Mouse (Mus musculus) lung, embryonic 14.5 days (tissue): ENCODE measurements at regions not wholly inside any gene's neighbourhood (a gene's known extent, or its start where the extent isn't known, plus 50 kb on each side); places are given as distances from the start of the nearest gene placed in this dataset.

Experiments used
- ATAC-seq: fragments of 200-750 bp; cut with Nextera tagmentation; 2 replicates; pipeline ENCODE4 v1.8.0; 2017; ENCODE audit warnings: mild to moderate bottlenecking, moderate TSS enrichment, moderate library complexity; ENCODE audit not compliant: insufficient read depth
- DNase-seq: peaks from one replicate; pipeline ENCODE4 v3.0.0-alpha.2; 2015
- H3K27ac ChIP-seq: fragments of 300-500 bp; sonication (generic); 2 replicates; pipeline ENCODE4 v1.5.1; 2014; ENCODE audit warnings: low read depth, mild to moderate bottlenecking, moderate library complexity
- H3K27me3 ChIP-seq: fragments of 300-500 bp; sonication (generic); 2 replicates; pipeline ENCODE4 v1.6.1; 2014; ENCODE audit warnings: low read length, control low read depth; ENCODE audit not compliant: insufficient read depth
- H3K36me3 ChIP-seq: fragments of 300-500 bp; sonication (generic); 2 replicates; pipeline ENCODE4 v1.6.1; 2014; ENCODE audit warnings: control low read depth; ENCODE audit not compliant: insufficient read depth
- H3K4me1 ChIP-seq: fragments of 300-500 bp; sonication (generic); 2 replicates; pipeline ENCODE4 v1.6.1; 2014; ENCODE audit warnings: antibody characterized with exemption, control low read depth; ENCODE audit not compliant: insufficient read depth
- H3K4me2 ChIP-seq: fragments of 300-500 bp; sonication (generic); 2 replicates; pipeline ENCODE4 v1.6.1; 2014; ENCODE audit warnings: mild to moderate bottlenecking
- H3K4me3 ChIP-seq: fragments of 300-500 bp; sonication (generic); 2 replicates; pipeline ENCODE4 v1.5.1; 2014; ENCODE audit warnings: low read depth, low read length
- H3K9ac ChIP-seq: fragments of 300-500 bp; sonication (generic); 2 replicates; pipeline ENCODE4 v1.6.1; 2014
- H3K9me3 ChIP-seq: fragments of 300-500 bp; sonication (generic); 2 replicates; pipeline ENCODE4 v1.6.1; 2016; ENCODE audit warnings: low read depth, low read length, control low read depth
- CTCF ChIP-seq: IDR thresholded peaks from 2 replicates; pipeline ENCODE4 v1.5.1; 2016; ENCODE audit warnings: antibody characterized with exemption, low read depth
- WGBS: fragments of 180-500 bp; shearing (Covaris S2); extraction: QIAGEN DNeasy Blood & Tissue Kit; methylation state at CpG from one replicate; pipeline ENCODE4 v1.1.7; 2014; 5-methylcytosine and 5-hydroxymethylcytosine counted together

- ATAC-seq (peak; percentile 58; the same call in 1 of the 2 replicates), DNase-seq (peak; percentile 61)
Observed at GRCm38 (mm10) chr7:63824009-63824408, 92.6 kb upstream of the E030018B13Rik start.

GRCm38 (mm10) chr7:63829362-63829920 lies 87.2 kb upstream of the E030018B13Rik start:
- no peak for DNase-seq
- Histone ChIP-seq H3K9ac (no peak overlapping the region), H3K36me3 (no peaks in the 10 kb centered on the region), H3K9me3 (no peaks in the 10 kb centered on the region), H3K4me1 (no peaks in the 10 kb centered on the region), H3K27me3 (no peaks in the 10 kb centered on the region), H3K4me2 (no peak overlapping the region), H3K4me3 (no peak overlapping the region), H3K27ac (no peak overlapping the region)
- WGBS, result 70% methylated on average over 9 of the region's 9 CpGs
- no peak for TF ChIP-seq CTCF
- no peak for ATAC-seq

More at GRCm38 (mm10) chr7:63824009-63824408, 92.6 kb upstream of the E030018B13Rik start:
- Histone ChIP-seq H3K4me2 (no peak overlapping the region), H3K4me1 (no peaks in the 10 kb centered on the region), H3K36me3 (no peaks in the 10 kb centered on the region), H3K4me3 (no peak overlapping the region), H3K27ac (peak overlapping the region; percentile 24; the same call in 1 of the 2 replicates), H3K27me3 (no peaks in the 10 kb centered on the region), H3K9ac (no peak overlapping the region), H3K9me3 (no peaks in the 10 kb centered on the region)
- 47% methylated on average over 7 of the region's 7 CpGs for WGBS
- TF ChIP-seq CTCF, result no peak

DNA sequence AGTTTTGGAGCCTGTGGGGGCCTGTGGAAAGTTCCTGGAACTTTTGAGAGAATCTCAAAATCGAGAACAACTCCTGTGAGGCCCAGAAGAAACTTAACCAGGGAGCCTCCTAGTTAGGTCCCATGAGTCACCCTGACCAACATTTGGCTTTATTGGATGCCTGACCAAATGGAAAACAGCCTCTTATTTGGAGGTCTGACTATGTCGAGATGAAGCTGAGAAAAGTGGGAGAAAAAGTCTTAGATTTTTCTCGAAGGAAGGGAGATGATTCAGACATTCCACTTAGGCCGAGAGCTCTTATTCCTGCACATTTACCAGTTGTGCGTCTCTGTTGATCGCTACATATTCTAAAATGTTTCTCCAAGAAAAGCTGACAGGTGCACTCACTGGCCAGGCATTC lies 83.0 kb upstream of the E030018B13Rik start:
- H3K27ac ChIP-seq, result no peak overlapping the region
- no peak overlapping the region for H3K9ac ChIP-seq
- H3K36me3 ChIP-seq, result no peaks in the 10 kb centered on the region
- H3K4me1 ChIP-seq, result no peaks in the 10 kb centered on the region
- no peak for TF ChIP-seq CTCF
- H3K27me3 ChIP-seq, result no peaks in the 10 kb centered on the region
- DNase-seq, result no peak
- H3K4me2 ChIP-seq, result no peak overlapping the region
- H3K4me3 ChIP-seq, result no peak overlapping the region
- ATAC-seq, result no peak
- WGBS, result 79% methylated on average over 6 of the region's 6 CpGs
- H3K9me3 ChIP-seq, result no peaks in the 10 kb centered on the region

DNA sequence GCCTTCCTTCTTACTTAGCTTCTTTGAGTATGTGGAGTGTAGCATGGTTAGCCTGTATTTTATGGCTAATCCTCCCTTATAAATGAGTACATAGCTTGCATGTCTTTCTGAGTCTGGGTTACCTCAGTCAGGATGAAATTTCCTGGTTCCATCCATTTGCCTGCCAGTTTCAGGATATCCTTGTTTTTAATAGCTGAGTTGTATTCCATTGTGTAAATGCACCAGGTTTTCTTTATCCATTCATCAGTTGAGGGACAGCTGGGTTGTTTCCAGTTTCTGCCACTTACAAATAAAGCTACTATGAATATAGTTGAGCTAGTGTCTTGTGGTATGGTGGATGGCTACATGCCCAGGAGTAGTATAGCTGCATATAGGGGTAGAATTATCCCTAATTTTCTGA lies 80.7 kb upstream of the E030018B13Rik start:
- ATAC-seq, result no peak
- no peaks in the 10 kb centered on the region for H3K4me1 ChIP-seq
- no peak overlapping the region for H3K4me2 ChIP-seq
- no peak for TF ChIP-seq CTCF
- H3K9ac ChIP-seq, result no peak overlapping the region
- no peaks in the 10 kb centered on the region for H3K36me3 ChIP-seq
- DNase-seq, result peak; percentile 48
- H3K27ac ChIP-seq, result no peak overlapping the region
- H3K4me3 ChIP-seq, result no peak overlapping the region
- H3K9me3 ChIP-seq, result no peaks in the 10 kb centered on the region
- H3K27me3 ChIP-seq, result no peaks in the 10 kb centered on the region
